Mouse (Mus musculus): ENCODE measurements around the gene AU040320. TPM values are rescaled to one million over a fixed set of nuclear protein-coding genes. Genes with fewer than 3 reads are reported as not detected.

The AU040320 gene
- polyA plus RNA-seq, 1 experiment from 2014 or later = 36.5 TPM

DNA sequence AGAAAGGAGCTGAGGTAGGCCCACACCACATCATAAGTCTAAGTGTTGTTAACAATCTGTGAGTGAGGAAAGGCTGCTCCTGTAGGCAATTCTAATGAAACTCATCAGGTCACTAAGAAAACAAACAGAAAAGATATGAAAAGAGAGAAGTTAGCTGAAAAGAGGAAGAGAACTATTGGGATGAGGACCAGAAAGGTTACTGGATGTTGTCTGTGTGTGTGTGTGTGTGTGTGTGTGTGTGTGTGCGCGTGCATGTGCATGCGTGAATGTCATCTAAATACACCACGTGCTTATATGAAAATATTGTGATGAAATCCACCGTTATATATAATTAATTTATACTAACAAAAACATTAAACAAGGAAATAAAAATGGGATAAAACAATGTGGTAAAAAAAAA, 130.3 kb downstream of the AU040320 start:
- ATAC-seq = no peak
- Histone ChIP-seq H3K36me3 (ENCODE audit: control insufficient read depth, insufficient read depth, low read length) (peaks cover 30% of the 10 kb centered on the region), H3K27me3 (ENCODE audit: control insufficient read depth, insufficient read depth, low read depth, low read length) (no peaks in the 10 kb centered on the region), H3K4me1 (ENCODE audit: control insufficient read depth, insufficient read depth, low read length) (no peaks in the 10 kb centered on the region), H3K9ac (ENCODE audit: low read depth, low read length) (no peak overlapping the region), H3K27ac (ENCODE audit: low read length) (no peak overlapping the region), H3K4me2 (ENCODE audit: low read length) (no peak overlapping the region), H3K4me3 (ENCODE audit: low read depth, low read length) (no peak overlapping the region), H3K9me3 (replicated peaks; ENCODE audit: control insufficient read depth, low read length, poor library complexity, severe bottlenecking) (no peaks in the 10 kb centered on the region)
- WGBS = 94% methylated on average over 5 of the region's 5 CpGs

DNA sequence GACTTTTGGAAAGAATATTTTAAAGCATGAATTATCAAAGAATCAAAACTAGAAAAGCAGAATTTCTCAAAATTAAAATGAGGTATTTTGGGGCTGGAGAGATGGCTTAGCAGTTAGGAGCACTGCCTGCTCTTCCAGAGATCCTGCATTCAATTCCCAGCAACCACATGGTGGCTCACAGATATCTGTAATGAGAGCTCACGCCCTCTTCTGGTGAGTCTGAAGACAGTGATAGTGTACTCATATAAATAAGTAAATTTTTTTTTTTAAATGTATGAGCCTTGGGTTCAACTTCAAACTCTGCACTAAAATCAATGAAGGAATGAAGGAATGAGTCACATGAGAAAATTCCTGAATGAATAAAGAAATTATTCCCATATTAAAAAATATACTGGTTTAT, 132.6 kb downstream of the AU040320 start:
- Histone ChIP-seq H3K36me3 (ENCODE audit: control insufficient read depth, insufficient read depth, low read length) (peaks cover 36% of the 10 kb centered on the region), H3K9ac (ENCODE audit: low read depth, low read length) (no peak overlapping the region), H3K9me3 (replicated peaks; ENCODE audit: control insufficient read depth, low read length, poor library complexity, severe bottlenecking) (no peaks in the 10 kb centered on the region), H3K4me2 (ENCODE audit: low read length) (no peak overlapping the region), H3K27ac (ENCODE audit: low read length) (no peak overlapping the region), H3K27me3 (ENCODE audit: control insufficient read depth, insufficient read depth, low read depth, low read length) (no peaks in the 10 kb centered on the region), H3K4me3 (ENCODE audit: low read depth, low read length) (no peak overlapping the region), H3K4me1 (ENCODE audit: control insufficient read depth, insufficient read depth, low read length) (no peaks in the 10 kb centered on the region)
- ATAC-seq = no peak
- WGBS = 40% methylated on average over 1 of the region's 1 CpGs

- no peak overlapping the region for H3K27ac ChIP-seq (ENCODE audit: low read length)
- H3K4me3 ChIP-seq (ENCODE audit: low read depth, low read length) = no peak overlapping the region
- no peak for ATAC-seq
- no peak overlapping the region for H3K4me2 ChIP-seq (ENCODE audit: low read length)
- peaks cover 31% of the 10 kb centered on the region for H3K36me3 ChIP-seq (ENCODE audit: control insufficient read depth, insufficient read depth, low read length)
- H3K4me1 ChIP-seq (ENCODE audit: control insufficient read depth, insufficient read depth, low read length) = no peaks in the 10 kb centered on the region
- H3K27me3 ChIP-seq (ENCODE audit: control insufficient read depth, insufficient read depth, low read depth, low read length) = no peaks in the 10 kb centered on the region
- H3K9me3 ChIP-seq (replicated peaks; ENCODE audit: control insufficient read depth, low read length, poor library complexity, severe bottlenecking) = no peaks in the 10 kb centered on the region
- H3K9ac ChIP-seq (ENCODE audit: low read depth, low read length) = no peak overlapping the region
- WGBS = 94% methylated on average over 8 of the region's 8 CpGs
Measured at GRCm38 (mm10) chr4:126889879-126890278, 136.5 kb downstream of the AU040320 start.

Other genes with a start within 250 kb of the AU040320 start
- 8.4 and 11.6 TPM in 2 replicates for gene Ago4, start 220.1 kb upstream of the AU040320 start, polyA plus RNA-seq (2015; fragmentation: Nextera tagmentation; extraction: Ambion mirVana)
- gene Clspn, start 196.6 kb upstream of the AU040320 start, polyA plus RNA-seq (2015; fragmentation: Nextera tagmentation; extraction: Ambion mirVana) = 3.4 and 3.9 TPM in 2 replicates
- gene 5730409E04Rik, start 143.7 kb upstream of the AU040320 start, polyA plus RNA-seq (2015; fragmentation: Nextera tagmentation; extraction: Ambion mirVana) = 14.9 and 16.7 TPM in 2 replicates
- 393 and 408 TPM in 2 replicates for gene Psmb2, start 75.9 kb upstream of the AU040320 start, polyA plus RNA-seq (2015; fragmentation: Nextera tagmentation; extraction: Ambion mirVana)
- gene Tfap2e, start 17.3 kb upstream of the AU040320 start, polyA plus RNA-seq (2015; fragmentation: Nextera tagmentation; extraction: Ambion mirVana) = 0.09 and 0.22 TPM in 2 replicates
- gene Ncdn, start 106 bp upstream of the AU040320 start, polyA plus RNA-seq (2015; fragmentation: Nextera tagmentation; extraction: Ambion mirVana) = 134 and 161 TPM in 2 replicates
- gene Zmym4, start 214.6 kb downstream of the AU040320 start, polyA plus RNA-seq (2015; fragmentation: Nextera tagmentation; extraction: Ambion mirVana) = 27.8 and 28.5 TPM in 2 replicates

Measured in midbrain, embryonic 16.5 days (tissue).